Mouse (Mus musculus) erythroid progenitor cell, adult 5-6 weeks (primary cell): ENCODE results near the gene Vmn1r13. TPM values are rescaled to one million over a fixed set of nuclear protein-coding genes. Genes with fewer than 3 reads are reported as not detected.
"Not testable (repeated sequence)": the region's sequence is repeated elsewhere in the genome, so short reads cannot be mapped to it uniquely, and the experiment has no call there.

Experiments used
- ATAC-seq: replicated peaks from 2 replicates; pipeline ENCODE4 v1.8.0; 2016; ENCODE audit warnings: moderate number of reproducible peaks, mild to moderate bottlenecking, moderate TSS enrichment, inconsistent platforms; ENCODE audit not compliant: poor library complexity, low FRiP score, severe bottlenecking
- total RNA-seq, 2 experiments: library from RNA; stranded (forward) in 1 of 2; stranded (reverse) in 1 of 2; fragments of 150-400 nt in 1 of 2; fragments of 186-747, 209-891 nt in 1 of 2; gene quantifications; 2 replicates each; pipeline versions ENCODE4 v1.2.3 to v1.2.4; 2015 to 2017; ENCODE audit warnings: low replicate concordance in 2 of 2

The Vmn1r13 gene
- total RNA-seq (2015; ENCODE audit: low replicate concordance) (not detected in 2 replicates), total RNA-seq (2017; ENCODE audit: low replicate concordance) (not detected in 2 replicates)

- not testable (repeated sequence) for ATAC-seq
Observed at GRCm38 (mm10) chr6:57202990-57203389, at the start of gene Vmn1r13. Gene Vmn1r13 (plus strand): TSS chr6:57203290.

GRCm38 (mm10) chr6:57156619-57157018 is 46.5 kb upstream of the Vmn1r13 start, which contains the start of gene Vmn1r12:
Gene Vmn1r12 (plus strand): TSS chr6:57156919.
- no peak for ATAC-seq

- not testable (repeated sequence) for ATAC-seq
Observed at GRCm38 (mm10) chr6:57190016-57190415, 13.1 kb upstream of the Vmn1r13 start.

GRCm38 (mm10) chr6:57231386-57231785 is 28.3 kb downstream of the Vmn1r13 start, which contains the start of gene Vmn1r14:
Gene Vmn1r14 (plus strand): TSS chr6:57231686.
- ATAC-seq, result no peak

GRCm38 (mm10) chr6:57257652-57258051 is 54.6 kb downstream of the Vmn1r13 start, which contains the start of gene Vmn1r15:
Gene Vmn1r15 (plus strand): TSS chr6:57257952.
- no peak for ATAC-seq

DNA sequence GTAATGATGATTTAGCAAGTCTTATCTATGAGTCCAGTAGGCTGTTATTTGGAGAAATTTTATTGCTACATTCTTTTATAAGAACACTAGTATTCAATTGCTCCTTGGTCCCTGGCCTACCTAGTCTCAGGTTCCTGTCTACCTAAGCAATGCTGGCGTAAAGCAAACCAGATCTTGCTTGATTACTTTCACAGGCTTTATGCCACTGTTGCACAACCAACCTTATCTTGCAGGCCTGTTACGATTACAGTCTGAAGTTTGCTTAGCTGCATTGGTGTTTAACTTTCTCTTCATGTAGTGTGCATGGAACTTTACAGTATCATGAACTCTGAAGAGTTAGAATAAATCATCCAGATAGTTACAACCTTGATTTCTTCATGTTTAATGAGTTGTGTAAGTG is 57.9 kb downstream of the Vmn1r13 start:
- ATAC-seq, result no peak

Other genes with a start within 250 kb of the Vmn1r13 start
- not detected in 2 replicates for gene Vmn1r5, start 233.0 kb upstream of the Vmn1r13 start, total RNA-seq (2015; ENCODE audit: low replicate concordance)
- not detected in 2 replicates for gene Vmn1r5, start 233.0 kb upstream of the Vmn1r13 start, total RNA-seq (2017; ENCODE audit: low replicate concordance)
- not detected in 2 replicates for gene Vmn1r6, start 206.0 kb upstream of the Vmn1r13 start, total RNA-seq (2015; ENCODE audit: low replicate concordance)
- gene Vmn1r6, start 206.0 kb upstream of the Vmn1r13 start, total RNA-seq (2017; ENCODE audit: low replicate concordance), result not detected in 2 replicates
- not detected in 2 replicates for gene Vmn1r7, start 178.0 kb upstream of the Vmn1r13 start, total RNA-seq (2015; ENCODE audit: low replicate concordance)
- gene Vmn1r7, start 178.0 kb upstream of the Vmn1r13 start, total RNA-seq (2017; ENCODE audit: low replicate concordance), result not detected in 2 replicates
- not detected in 2 replicates for gene Vmn1r8, start 171.0 kb upstream of the Vmn1r13 start, total RNA-seq (2015; ENCODE audit: low replicate concordance)
- gene Vmn1r8, start 171.0 kb upstream of the Vmn1r13 start, total RNA-seq (2017; ENCODE audit: low replicate concordance), result 0.39 TPM in 1 of 2 replicates, not detected in the other
- gene Vmn1r9, start 136.5 kb upstream of the Vmn1r13 start, total RNA-seq (2015; ENCODE audit: low replicate concordance), result not detected in 2 replicates
- not detected in 2 replicates for gene Vmn1r9, start 136.5 kb upstream of the Vmn1r13 start, total RNA-seq (2017; ENCODE audit: low replicate concordance)
- gene Vmn1r10, start 93.8 kb upstream of the Vmn1r13 start, total RNA-seq (2015; ENCODE audit: low replicate concordance), result not detected in 2 replicates
- gene Vmn1r10, start 93.8 kb upstream of the Vmn1r13 start, total RNA-seq (2017; ENCODE audit: low replicate concordance), result not detected in 2 replicates
- gene Vmn1r11, start 69.8 kb upstream of the Vmn1r13 start, total RNA-seq (2015; ENCODE audit: low replicate concordance), result not detected in 2 replicates
- not detected in 2 replicates for gene Vmn1r11, start 69.8 kb upstream of the Vmn1r13 start, total RNA-seq (2017; ENCODE audit: low replicate concordance)
- not detected in 2 replicates for gene Vmn1r12, start 46.4 kb upstream of the Vmn1r13 start, total RNA-seq (2015; ENCODE audit: low replicate concordance)
- not detected in 2 replicates for gene Vmn1r12, start 46.4 kb upstream of the Vmn1r13 start, total RNA-seq (2017; ENCODE audit: low replicate concordance)
- not detected in 2 replicates for gene Vmn1r14, start 28.4 kb downstream of the Vmn1r13 start, total RNA-seq (2015; ENCODE audit: low replicate concordance)
- not detected in 2 replicates for gene Vmn1r14, start 28.4 kb downstream of the Vmn1r13 start, total RNA-seq (2017; ENCODE audit: low replicate concordance)
- not detected in 2 replicates for gene Vmn1r15, start 54.7 kb downstream of the Vmn1r13 start, total RNA-seq (2015; ENCODE audit: low replicate concordance)
- not detected in 2 replicates for gene Vmn1r15, start 54.7 kb downstream of the Vmn1r13 start, total RNA-seq (2017; ENCODE audit: low replicate concordance)
- gene Vmn1r16, start 126.2 kb downstream of the Vmn1r13 start, total RNA-seq (2015; ENCODE audit: low replicate concordance), result not detected in 2 replicates
- not detected in 2 replicates for gene Vmn1r16, start 126.2 kb downstream of the Vmn1r13 start, total RNA-seq (2017; ENCODE audit: low replicate concordance)
- not detected in 2 replicates for gene Vmn1r17, start 160.4 kb downstream of the Vmn1r13 start, total RNA-seq (2015; ENCODE audit: low replicate concordance)
- not detected in 2 replicates for gene Vmn1r17, start 160.4 kb downstream of the Vmn1r13 start, total RNA-seq (2017; ENCODE audit: low replicate concordance)
- not detected in 2 replicates for gene Vmn1r18, start 192.5 kb downstream of the Vmn1r13 start, total RNA-seq (2015; ENCODE audit: low replicate concordance)
- not detected in 2 replicates for gene Vmn1r18, start 192.5 kb downstream of the Vmn1r13 start, total RNA-seq (2017; ENCODE audit: low replicate concordance)
- gene Vmn1r19, start 200.5 kb downstream of the Vmn1r13 start, total RNA-seq (2015; ENCODE audit: low replicate concordance), result not detected in 2 replicates
- gene Vmn1r19, start 200.5 kb downstream of the Vmn1r13 start, total RNA-seq (2017; ENCODE audit: low replicate concordance), result not detected in 2 replicates
- gene Vmn1r20, start 225.6 kb downstream of the Vmn1r13 start, total RNA-seq (2015; ENCODE audit: low replicate concordance), result not detected in 2 replicates
- not detected in 2 replicates for gene Vmn1r20, start 225.6 kb downstream of the Vmn1r13 start, total RNA-seq (2017; ENCODE audit: low replicate concordance)